ENCODE assay signal across 8 mouse cellular contexts in genomic region chr1:154788491-154788890, GRCm38 (mm10).
DNase-seq lines count a peak whose midpoint lies in the region; TF ChIP-seq lines count a peak whose summit lies in the region.
"Had no signal": no experiment of that assay in that cellular context is flagged by ENCODE, and none has a peak within 500 bp of the region (broad histone marks: within the 10 kb centered on the region; RNA-seq: fewer than 3 reads in every experiment).

No protein-coding gene starts in this region.

- H3K4me3 ChIP-seq in layer of hippocampus, adult 2 months: no peak overlapping the region

- intact Hi-C loops in left cerebral cortex, postnatal 36 days (cut with DNase I): loop anchor here (5.0 kb wide), 1 partner anchor 79 kb away; no protein-coding TSS in a partner anchor

- TF ChIP-seq CTCF in layer of hippocampus, adult 2 months (conservative IDR thresholded peaks at IDR 0.05): no peak

- DNase-seq in layer of hippocampus, adult 2 months (ENCODE audit: low spot score in 2 of 2): peak in 1 of 2 experiments; percentile 36
- no peak for DNase-seq in layer of hippocampus, postnatal 10 days (ENCODE audit: low spot score in 2 of 2)
- peak; percentile 66 for DNase-seq in right cerebral cortex, adult 18-20 months
- no peak for DNase-seq in right cerebral cortex, postnatal 4 days
- peak; percentile 58 to 73 for DNase-seq in left cerebral cortex, postnatal 36 days (ENCODE audit: low spot score in 2 of 2)
- DNase-seq in kidney, adult 9 months: no peak
- no peak for DNase-seq in adipocyte (ENCODE audit: low spot score)

- peak overlapping the region; percentile 82 for H3K27ac ChIP-seq in layer of hippocampus, adult 2 months
- H3K27ac ChIP-seq: kidney, postnatal 0 days had no signal

Comparison
In these comparisons a context has a peak if more than half of its experiments do, and no peak if none do; other contexts are left out.
1. DNase-seq: peak in right cerebral cortex, adult 18-20 months (single experiment) and left cerebral cortex, postnatal 36 days (2 of 2); none in layer of hippocampus, postnatal 10 days (0 of 2), right cerebral cortex, postnatal 4 days (single experiment), kidney, adult 9 months (single experiment) and adipocyte (single experiment).